Comparison of ENCODE assay signal across 7 mouse cellular contexts in genomic region chr5:120127641-120128040, GRCm38 (mm10). TPM values are rescaled to one million over a fixed set of nuclear protein-coding genes. Genes with fewer than 3 reads are reported as not detected.
DNase-seq lines count a peak whose midpoint lies in the region; ATAC-seq and TF ChIP-seq lines count a peak whose summit lies in the region.

No protein-coding gene starts in this region.

- H3K27me3 ChIP-seq in spleen, adult 2 months (ENCODE audit: control insufficient read depth, insufficient read depth, low read length): no peaks in the 10 kb centered on the region

- TF ChIP-seq CTCF in spleen, adult 2 months (IDR thresholded peaks at IDR 0.05; ENCODE audit: extremely low read depth, insufficient read depth, insufficient read length, insufficient replicate concordance): peak; percentile 55; the same call in 1 of the 2 replicates

- no peak overlapping the region for H3K4me3 ChIP-seq in spleen, adult 2 months (ENCODE audit: extremely low read depth, insufficient read depth, insufficient read length)

- H3K27ac ChIP-seq in spleen, adult 2 months (ENCODE audit: insufficient read depth, low read length): no peak overlapping the region

- DNase-seq in heart, postnatal 4 days: peak; percentile 33
- DNase-seq in heart, adult 9 months (ENCODE audit: low spot score in 2 of 2): no peak
- DNase-seq in spleen, adult 2 months (ENCODE audit: low read depth in 1 of 2, low spot score in 2 of 2): no peak
- DNase-seq in spleen, adult 12 weeks (ENCODE audit: low spot score): no peak
- peak; percentile 83 for DNase-seq in thymus, postnatal 4 days
- DNase-seq in left cerebral cortex, postnatal 25 days (ENCODE audit: low spot score in 2 of 2): no peak

- H3K4me1 ChIP-seq in spleen, adult 2 months (ENCODE audit: control insufficient read depth, insufficient read depth, insufficient read length): no peaks in the 10 kb centered on the region

- 68% methylated on average over 10 of the region's 10 CpGs for WGBS in spleen, adult 2 months

- intact Hi-C loops in left cerebral cortex, postnatal 25 days (cut with DNase I): no loop called here

- TF ChIP-seq POLR2A in spleen, adult 2 months (IDR thresholded peaks at IDR 0.05; ENCODE audit: low read depth, low read length): no peak

- peaks cover 57% of the 10 kb centered on the region for H3K36me3 ChIP-seq in spleen, adult 2 months (ENCODE audit: control insufficient read depth, insufficient read depth, low read length)

- peak; percentile 43 for ATAC-seq in erythroblast, adult 5-6 weeks (replicated peaks; ENCODE audit: low FRiP score, poor library complexity, severe bottlenecking)

RNA-seq across cellular contexts. Expression of gene Rbm19, which starts 11.4 kb away (rescaled TPM):
- total RNA-seq in heart, postnatal 4 days (2021): 10 to 100 TPM; 18.4 to 21.7 TPM
- 13.3 and 14.7 TPM in 2 replicates for polyA plus RNA-seq in spleen, adult 2 months (2012; rRNA removed)
- total RNA-seq in erythroblast, adult 5-6 weeks (2015; ENCODE audit: low replicate concordance): 2.1 and 4.0 TPM in 2 replicates
- 3.3 and 4.6 TPM in 2 replicates for total RNA-seq in erythroblast, adult 5-6 weeks (2017; ENCODE audit: low replicate concordance)
- 10 to 100 TPM; 20.1 to 24.7 TPM for total RNA-seq in left cerebral cortex, postnatal 25 days (2021)

Comparison
In these comparisons a context has a peak if more than half of its experiments do, and no peak if none do; other contexts are left out.
1. DNase-seq: peak in heart, postnatal 4 days (single experiment) and thymus, postnatal 4 days (single experiment); none in heart, adult 9 months (0 of 2), spleen, adult 2 months (0 of 2), spleen, adult 12 weeks (single experiment) and left cerebral cortex, postnatal 25 days (0 of 2).